Mouse (Mus musculus) E14TG2a.4 (cell line): ENCODE results near the gene Adgrl1.
"Not testable (repeated sequence)": the region's sequence is repeated elsewhere in the genome, so short reads cannot be mapped to it uniquely, and the experiment has no call there.

Experiments
- CTCF ChIP-seq: conservative IDR thresholded peaks from 2 replicates; pipeline ENCODE4 v1.5.1; 2014; ENCODE audit warnings: low read length
- NANOG ChIP-seq: IDR thresholded peaks from 2 replicates; pipeline ENCODE4 v1.6.1; 2014; ENCODE audit warnings: borderline replicate concordance, low read length, mixed read lengths
- POU5F1 ChIP-seq: IDR thresholded peaks from 2 replicates; pipeline ENCODE4 v1.6.1; 2014; ENCODE audit warnings: low read length, borderline replicate concordance

GRCm38 (mm10) chr8:83983222-83983621 lies 83.3 kb downstream of the Adgrl1 start:
- TF ChIP-seq CTCF = peak; percentile 20
- TF ChIP-seq NANOG, POU5F1: not testable (repeated sequence)
